ENCODE assay signal across 17 mouse cellular contexts in the genomic region with DNA sequence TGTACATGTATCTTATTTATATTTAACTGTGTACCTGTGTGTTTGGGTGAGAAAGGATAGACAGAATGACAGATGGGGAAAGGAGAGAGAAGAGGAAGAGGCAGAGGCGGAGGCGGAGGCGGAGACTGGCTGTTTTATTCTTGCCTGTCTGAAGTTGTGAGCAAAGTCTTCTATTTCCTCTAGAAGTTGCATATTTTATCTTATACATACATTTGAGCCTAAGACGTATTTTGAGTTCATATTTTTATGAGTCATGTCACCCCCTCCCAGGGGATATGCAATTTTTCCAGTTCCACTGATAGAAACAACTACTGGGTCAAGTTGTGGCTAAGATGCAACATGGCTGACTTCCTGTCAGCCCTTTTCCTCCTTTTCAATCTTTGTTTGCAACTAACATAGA.
DNase-seq lines count a peak whose midpoint lies in the region; ATAC-seq and TF ChIP-seq lines count a peak whose summit lies in the region.
"Had no signal": no experiment of that assay in that cellular context is flagged by ENCODE, and none has a peak within 500 bp of the region (broad histone marks: within the 10 kb centered on the region; RNA-seq: fewer than 3 reads in every experiment).

No protein-coding gene starts in this region.

- H3K4me3 ChIP-seq in layer of hippocampus, adult 2 months, result no peak overlapping the region

- no peak overlapping the region for H3K27ac ChIP-seq in layer of hippocampus, adult 2 months

- no peak for TF ChIP-seq CTCF in layer of hippocampus, adult 2 months (conservative IDR thresholded peaks at IDR 0.05)

- DNase-seq in frontal cortex, postnatal 14 days (ENCODE audit: low spot score in 2 of 2), result no peak
- DNase-seq in telencephalon, adult 2 months (ENCODE audit: low read depth, low spot score), result peak; percentile 55
- DNase-seq in layer of hippocampus, adult 2 months (ENCODE audit: low spot score in 2 of 2), result no peak
- DNase-seq: adrenal gland, adult 2 months; adrenal gland, adult 8-10 months; adrenal gland, postnatal 10 days; adrenal gland, postnatal 14 days; adrenal gland, postnatal 25 days; adrenal gland, postnatal 36 days; B cell, adult 2 months; cerebellum, adult 11 months; cerebellum, adult 11-12 months; cerebellum, adult 18-20 months had no signal

- peak; percentile 42 for ATAC-seq in frontal cortex, adult (ENCODE audit: low TSS enrichment)
- ATAC-seq: activated CD4-positive, CD25-positive, alpha-beta regulatory T cell, adult 4 months; CD4-positive, CD25-positive, alpha-beta regulatory T cell, adult 4 months; Patski had no signal
